Mouse (Mus musculus) urinary bladder, adult 18-20 months (tissue): ENCODE data around the gene Map3k20.

Source experiments
- DNase-seq, 2 experiments: peaks; one replicate each; pipeline ENCODE4 v3.0.0; 2022; ENCODE audit warnings: low spot score in 2 of 2, mixed read lengths in 2 of 2

Gene Map3k20

DNA sequence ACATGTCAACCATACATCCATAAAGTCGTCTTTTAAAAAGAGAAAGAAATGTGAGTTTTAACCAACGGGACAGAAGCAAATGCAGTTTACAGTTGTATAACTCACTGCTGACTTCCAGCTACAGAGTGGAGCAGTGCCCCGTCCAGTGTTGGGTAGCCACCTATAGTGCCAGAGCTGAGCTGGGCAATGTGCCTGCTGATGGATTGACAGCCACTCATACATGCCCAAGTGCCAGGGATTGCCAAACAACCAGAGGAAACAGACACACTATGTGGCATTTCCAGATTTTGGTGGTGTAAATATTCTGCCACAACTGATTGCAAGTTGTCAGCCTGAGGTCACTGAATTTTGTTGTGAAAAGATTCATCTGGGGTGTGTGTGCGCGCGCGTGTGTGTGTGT, 139.2 kb downstream of the Map3k20 start:
- DNase-seq, result no peak

DNA sequence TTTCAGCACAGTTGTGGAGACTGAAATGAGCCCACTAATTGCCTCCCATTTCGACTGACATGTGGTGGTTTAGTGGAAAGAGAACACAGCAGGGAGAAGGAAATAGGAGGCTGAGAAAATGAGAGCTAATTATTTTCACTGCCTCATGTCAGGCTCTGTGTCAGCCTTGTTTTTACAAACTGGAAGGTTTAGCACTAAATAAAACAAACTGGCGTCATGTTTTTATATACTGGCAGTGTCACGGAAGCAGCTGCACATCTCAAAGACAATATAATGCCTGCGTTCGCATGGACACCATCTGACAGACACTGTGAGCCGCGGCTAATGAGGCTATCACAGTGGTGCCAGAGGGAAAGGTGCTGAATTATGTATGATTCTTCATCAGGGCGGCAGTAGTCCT, 141.3 kb downstream of the Map3k20 start:
- no peak for DNase-seq

DNA sequence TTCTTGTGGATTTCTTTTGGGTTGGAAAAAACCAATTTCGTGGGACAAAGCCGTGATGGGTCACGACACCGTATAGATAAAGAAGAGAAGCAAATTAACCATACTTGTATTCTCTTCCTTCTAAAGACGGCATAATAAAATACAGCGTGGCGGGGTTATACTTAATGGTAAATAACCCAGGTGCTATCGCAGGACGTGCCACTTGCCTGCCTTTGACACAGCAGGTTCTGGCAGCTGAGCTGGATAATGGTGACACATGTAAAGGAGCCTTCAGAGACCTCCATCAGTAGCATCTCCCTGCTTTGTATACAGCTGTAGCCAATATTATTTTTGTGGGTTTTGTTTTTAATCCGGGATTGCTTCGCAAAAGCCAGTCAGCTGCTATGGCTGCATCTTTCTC, 141.9 kb downstream of the Map3k20 start:
- no peak for DNase-seq

DNA sequence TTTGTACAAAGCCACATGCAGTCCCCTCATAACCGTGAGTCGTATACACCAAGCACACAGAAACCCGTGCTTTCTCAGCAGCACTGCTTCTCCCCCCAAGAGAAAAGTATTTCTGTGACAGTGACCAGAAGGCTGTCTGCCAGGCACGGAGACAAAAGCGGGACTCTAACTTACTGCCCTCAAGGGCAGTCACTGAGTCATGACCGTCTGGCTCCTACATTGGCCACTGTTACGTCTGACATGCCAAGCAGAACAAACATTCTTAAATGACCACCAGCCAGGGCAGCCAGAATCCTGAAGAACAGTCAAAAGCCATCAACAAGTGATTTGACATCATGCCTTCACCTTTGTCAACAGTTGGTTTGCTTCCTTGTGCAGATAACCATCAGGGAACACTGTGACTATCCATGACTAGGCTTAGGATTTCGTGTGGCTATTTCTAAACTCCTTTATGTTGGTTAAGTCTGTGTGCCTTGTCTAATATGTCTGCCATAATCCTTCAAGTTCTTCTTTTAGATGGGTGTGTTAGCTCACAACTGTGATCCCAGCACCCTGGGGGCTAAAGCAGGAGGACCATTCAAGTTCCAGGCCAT, 153.6 kb downstream of the Map3k20 start:
- DNase-seq, result no peak

DNA sequence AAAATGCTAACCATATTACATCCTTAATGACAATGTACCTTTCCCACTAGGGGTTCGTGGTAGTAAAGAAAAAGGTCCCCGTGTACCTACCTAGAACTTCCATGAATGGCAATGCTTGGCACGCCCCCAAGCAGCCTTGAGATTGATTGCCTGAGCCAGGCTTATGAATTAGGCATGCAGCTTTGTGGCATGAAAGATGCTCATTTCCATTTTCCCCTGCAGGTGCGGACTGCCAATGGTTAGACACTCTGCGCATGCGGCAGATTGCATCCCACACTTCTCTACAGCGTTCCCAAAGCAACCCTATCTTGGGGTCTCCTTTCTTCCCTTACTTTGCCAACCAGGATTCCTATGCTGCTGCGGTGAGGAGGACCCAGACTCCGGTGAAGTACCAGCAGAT, 155.6 kb downstream of the Map3k20 start:
- no peak for DNase-seq

DNA sequence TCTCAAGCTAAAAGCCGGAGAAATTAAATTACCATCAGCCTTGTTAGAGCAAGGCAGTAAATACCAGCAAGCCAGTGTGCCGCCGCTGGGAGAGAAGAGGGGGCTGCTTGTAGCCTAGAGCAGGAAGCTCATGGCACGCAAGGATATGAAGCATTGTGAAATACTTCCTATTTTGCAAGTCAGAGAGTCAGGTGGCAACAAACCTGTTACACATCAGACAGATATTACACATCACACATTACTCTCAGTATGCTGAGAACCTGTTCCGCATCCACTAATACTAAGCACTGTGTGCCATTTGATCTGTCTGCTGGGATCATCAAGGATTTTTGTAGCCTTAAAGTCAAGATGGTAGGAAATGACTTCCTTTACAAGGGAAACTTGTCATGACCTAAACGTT, 157.4 kb downstream of the Map3k20 start:
- no peak for DNase-seq

DNA sequence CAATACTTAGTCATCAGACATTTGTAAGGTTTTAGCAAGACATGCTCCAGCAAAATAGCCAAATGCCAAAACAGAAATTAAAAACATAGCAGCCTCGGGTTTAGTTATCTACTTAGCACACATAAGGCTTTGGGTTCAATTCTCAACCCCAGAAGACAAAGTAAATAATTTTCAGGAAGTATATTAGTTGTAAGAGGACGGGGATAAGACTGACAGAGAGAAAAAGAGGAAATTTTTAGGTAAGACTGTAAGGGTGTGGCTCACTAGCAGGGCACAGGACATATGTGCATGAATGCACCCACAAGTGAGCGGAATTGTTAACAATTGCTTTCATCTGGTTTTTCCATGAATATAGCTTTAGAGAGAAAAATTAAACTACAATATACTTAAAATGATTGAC, 158.5 kb downstream of the Map3k20 start:
- DNase-seq, result no peak

DNA sequence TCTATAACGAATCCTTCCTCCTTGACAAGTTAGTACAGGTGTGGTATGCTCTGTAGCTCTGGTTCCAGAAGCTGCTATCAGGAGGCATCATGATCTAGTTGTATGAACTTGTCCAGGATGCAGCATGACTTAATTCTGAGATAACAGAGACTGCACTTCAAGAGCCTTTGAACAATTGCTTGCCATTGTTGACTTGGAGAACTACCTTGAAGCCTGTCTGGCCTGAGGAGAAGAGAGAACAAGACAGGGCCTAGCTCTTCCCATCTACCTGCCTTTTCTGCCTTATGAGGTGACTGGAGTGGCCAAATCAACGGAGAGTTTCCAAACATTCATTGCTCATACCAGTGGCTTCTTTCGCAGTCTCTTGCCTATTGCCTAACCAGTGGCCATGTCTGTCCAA, 160.7 kb downstream of the Map3k20 start:
- DNase-seq, result no peak

DNA sequence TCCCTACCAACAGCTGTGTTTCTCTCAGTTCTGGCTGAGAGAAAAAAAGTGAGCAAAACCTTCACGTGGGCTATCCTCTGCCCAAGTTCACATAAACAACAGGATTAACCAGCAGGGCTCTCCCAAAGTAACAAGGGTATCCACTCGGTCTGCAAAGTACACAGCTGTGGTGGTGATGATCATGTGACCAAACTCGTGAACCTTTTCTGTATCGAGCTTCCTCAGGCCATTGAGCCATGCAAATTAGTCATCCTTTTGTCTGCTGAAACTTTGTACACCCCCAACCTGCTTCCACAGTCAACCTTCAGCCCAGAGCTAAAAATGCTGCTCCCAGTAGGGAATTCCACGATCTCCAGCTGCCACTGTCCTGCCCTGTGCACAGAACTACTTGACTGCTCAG, 161.2 kb downstream of the Map3k20 start:
- no peak for DNase-seq

DNA sequence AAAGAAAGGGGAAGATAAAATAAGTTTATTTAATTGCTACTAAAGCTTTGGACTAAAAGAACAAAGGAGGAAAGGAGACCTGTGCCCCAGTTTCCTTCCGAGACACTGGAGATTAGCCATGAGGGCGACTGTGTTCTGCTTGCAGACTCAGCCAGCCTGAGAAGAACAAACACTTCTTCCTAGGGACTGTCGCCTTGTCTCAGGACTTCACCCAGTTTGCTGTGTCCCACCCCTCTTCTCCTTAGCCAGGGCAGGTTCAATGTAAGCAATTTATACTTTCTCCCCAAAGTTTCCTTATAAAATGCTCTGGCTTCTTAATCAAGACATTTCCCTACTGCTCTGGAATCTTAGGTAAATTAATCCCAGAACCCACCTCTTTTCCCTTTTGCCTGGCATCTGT, 168.1 kb downstream of the Map3k20 start:
- no peak for DNase-seq

DNA sequence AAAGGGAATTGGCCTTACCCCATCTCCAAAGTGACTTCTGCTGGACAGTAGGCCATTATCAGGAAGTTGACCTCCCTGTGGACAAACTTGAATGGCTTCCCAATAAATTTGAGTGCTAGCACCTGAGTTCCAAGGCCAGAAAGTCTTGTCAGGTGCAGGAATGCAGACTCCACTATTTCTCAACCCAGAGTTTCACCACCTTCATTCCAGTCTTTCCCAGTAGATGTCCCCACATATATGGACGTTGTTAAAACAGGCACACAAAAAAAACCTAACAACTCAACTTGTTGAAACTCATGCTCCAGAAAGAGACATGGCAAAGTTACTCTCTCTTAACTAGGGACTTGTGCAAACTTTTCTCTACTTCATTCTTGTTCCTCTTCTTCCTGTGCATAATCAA, 170.8 kb downstream of the Map3k20 start:
- DNase-seq, result no peak

DNA sequence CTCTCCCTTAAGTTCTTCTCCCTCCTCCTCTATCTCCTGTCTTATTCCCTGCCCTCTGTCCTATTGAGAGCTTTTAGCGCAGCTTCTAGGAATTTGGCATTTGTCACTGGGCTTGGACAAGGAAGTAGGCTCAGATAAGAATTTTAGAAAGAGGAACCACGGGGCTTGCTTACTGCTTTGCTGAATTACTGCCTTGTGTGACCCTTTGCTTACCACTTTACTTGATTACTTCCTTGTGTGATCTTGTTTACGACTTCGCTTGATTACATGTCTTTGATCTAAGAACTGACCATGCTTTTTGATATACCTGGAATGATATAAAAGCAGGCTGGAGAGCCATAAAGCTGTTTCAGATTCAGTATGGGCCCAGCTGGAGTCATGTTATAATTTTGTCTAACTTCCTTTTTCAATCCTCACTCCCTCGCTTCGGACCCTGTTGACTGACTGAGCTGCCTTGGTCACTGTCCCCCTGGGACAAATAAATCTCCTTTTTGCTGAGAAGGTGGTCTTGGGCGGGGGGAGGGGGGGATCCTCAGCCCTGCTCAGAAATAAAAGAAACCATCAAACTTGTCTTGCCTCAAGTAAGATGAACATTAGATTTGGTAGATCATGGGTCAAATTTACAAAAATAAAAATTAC, 179.1 kb downstream of the Map3k20 start:
- DNase-seq, result no peak

DNA sequence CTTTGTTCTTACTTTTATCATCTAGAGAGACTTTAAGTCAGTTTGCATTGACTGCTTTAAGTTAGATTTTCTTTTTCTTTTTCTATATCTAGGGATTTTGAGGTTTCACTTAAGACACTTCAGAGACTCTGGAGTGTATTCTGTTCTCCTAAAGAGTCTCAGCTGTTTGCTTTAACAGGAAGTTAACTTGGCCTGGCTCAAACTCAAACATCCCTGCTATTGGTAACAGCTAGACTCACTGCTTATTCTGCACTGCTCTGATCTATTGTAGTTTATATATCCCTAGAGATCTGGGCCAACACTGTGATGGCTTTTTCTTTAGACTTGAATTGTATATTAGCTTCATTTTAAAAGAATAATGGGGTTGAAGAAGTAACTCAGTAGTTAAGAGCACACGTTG, 182.2 kb downstream of the Map3k20 start:
- DNase-seq, result no peak

DNA sequence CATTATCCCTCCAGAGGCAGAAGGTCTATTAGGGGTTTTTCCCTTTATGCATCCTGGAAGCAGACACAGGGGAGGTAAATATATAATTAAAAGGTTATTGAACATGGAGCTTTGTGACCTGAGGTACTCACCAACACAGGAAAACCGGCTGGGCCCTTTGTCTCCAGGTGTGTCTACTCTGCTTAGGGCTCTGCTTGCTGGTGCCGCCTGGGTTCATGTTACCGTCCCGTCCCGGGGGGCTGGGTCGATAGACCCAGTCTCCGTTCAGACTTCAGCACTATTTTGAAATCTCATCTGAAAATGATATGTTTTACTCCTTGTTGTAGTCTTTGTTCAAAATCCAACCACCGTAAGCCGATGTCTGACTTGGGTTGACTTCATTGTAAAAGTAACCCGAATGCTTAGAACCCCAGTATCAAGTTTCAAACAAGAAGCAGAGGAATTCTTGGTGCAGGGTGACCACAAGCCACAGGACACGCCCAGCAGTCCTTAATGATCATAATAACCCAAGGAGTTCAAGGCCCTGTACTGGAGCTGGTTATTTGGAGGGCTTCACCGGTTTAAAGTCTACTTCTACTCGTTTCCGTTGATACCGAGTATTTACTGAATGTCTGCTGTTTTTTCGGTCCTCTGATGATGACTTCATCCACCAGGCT, 186.1 kb downstream of the Map3k20 start:
- DNase-seq, result no peak

DNA sequence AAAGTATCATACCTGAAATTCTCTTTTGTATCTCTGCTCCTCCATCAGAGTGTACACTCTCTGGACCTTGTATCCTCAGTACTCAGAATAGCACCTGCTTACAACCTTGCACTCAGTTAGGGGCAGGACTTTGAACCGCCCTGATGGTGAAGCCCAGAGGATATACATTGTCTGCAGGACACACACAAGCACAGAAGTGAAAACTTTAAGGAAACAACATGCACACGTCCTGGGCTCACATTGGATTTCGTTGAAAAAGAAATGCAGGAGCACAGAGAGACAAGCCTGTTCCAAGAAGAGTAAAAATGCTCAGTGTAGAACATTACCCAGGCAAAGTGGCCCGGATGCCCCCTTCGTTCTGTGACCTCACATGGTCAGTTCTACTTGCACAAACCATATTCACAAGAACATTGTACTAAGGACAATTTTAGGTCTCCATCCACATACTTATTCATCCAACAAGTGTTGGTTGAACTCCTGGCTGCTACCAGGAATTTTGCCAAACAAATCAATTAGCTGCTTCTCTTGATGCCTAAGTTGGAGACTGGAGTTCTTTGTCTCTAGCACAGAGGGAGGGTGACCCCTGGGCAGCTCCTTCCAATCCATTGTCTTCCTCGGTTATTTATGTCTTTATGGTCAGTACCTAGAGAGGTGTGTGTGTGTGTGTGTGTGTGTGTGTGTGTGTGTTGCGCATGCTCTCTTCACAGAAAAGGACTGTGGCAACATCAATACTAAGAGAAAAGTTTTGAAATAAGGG, 189.3 kb downstream of the Map3k20 start:
- DNase-seq, result no peak

DNA sequence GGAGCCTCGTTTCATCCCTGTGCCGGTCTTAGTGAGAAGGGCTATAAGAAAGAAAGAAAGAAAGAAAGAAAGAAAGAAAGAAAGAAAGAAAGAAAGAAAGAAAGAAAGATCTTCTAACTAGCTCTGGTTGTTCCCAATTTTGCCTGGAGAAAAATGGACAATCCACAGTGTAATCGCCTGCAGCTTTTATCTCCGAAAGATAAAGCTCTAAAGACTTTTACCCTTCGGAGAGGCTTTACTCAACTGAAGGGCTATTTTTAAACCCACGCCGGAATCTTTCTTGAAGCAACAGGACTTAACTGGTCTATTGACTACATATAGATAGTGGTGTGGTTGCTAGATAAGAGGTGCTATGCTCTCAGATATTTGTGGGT, 190.0 kb downstream of the Map3k20 start:
- DNase-seq, result no peak

DNA sequence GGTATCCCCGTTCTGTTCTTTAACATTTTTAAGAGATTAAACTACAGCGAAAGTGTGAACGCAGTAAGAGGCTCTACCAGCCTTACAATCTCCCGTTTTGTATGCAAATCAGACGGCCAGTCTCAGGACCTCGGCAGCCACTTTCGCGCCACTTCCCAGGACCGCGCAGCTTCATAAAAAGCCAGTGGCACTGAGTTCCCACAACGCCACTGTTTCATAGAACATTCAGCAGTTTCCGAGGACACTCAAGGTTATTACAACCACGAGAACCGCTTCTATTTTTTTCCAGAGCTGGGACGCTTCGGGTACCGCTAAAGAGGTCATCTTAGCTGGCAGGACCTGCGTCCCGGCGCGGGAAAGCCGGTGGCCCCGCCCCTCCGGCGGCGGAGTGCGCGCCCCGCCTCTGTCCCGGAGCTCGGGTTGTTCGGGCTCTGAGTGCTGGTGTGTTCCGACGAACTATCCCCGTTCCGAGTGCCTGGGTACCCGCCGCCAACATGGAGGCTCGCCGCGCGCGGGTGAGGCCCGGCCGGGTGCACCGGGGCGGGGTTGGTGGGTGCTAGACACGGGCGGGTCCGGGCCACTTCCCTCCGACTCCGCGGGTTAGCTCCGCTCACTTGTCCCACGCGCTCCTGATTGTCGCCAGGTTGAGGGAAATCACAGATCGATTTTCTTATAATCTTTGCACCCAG, 190.5 kb downstream of the Map3k20 start, which contains the start of gene Cdca7:
Cdca7 (plus strand) TSS at position 363 of the 689 bp plus-strand sequence.
- DNase-seq, result peak; percentile 59 to 86

DNA sequence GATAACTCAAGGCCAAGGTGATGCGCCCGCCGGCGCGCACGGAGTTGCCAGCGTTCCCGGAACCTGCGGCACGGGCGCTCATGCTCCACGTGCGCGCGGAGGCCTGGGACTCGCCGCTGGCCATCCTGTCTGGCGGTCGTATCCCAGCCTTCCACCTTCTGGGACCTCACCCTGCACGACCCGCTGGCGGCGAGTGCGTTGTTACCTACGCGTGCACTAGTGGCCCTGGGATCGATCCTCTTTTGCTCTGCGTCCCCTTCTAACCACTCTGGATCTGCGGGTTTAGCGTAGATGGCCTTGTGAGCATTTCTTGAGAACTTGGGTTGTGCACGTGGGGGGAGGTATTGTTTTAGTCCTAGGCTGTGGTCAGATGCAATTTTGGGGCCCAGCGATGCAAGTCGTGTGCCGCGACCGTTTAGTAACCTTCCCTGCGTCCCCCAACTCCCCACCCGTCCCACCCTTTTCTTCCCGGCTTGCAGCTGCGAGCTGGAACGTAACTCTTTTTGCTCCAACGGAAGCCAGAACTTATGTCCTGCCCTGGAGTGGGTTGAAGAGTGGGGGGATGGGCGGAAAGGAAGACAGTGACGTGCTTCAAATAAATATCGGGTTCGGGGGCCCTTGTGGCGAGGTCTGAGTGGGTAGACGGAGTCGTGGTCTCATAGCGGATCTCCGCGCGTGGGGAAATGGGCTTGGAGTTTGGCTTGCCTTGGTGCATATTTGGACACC, 191.2 kb downstream of the Map3k20 start:
- peak; percentile 15 to 28 for DNase-seq

DNA sequence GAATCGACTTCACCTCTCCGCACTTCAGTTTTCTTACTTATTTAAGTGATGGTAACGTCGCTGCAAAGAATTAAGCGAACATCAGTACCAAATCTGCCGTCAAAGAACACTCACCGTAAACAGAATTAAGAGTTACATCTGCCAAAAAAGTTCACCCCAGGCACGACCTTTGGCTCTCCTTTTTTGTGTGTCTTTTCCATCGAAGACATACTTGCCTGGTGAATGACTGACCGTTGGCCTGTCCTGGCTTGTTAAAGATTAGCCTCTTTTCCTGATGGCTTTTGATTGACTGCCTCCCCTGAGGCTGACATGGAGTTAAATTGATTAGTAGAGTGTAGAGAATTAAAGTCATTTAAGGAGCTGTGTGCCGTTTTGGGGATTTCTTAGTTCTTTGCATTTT, 191.8 kb downstream of the Map3k20 start:
- peak in 1 of 2 experiments; percentile 16 for DNase-seq

DNA sequence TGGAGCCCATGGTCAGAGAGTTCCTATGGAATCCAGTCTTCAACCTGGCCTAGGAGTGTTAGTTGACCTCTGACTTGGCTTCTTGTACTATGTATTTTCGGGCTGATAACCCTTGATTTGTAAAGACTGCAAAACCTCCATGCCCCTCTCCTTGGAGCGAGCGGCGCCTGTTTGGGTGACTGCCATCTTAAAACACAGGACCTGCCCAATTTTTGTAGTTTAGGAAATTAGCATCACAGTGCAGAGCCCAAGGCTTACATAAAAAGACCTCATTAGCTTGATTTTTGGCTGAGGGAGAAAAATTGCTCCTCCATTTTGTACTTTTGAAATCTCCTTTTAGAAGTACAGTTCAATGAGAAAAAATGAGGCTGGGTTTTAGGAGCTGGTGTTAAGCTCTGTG, 192.7 kb downstream of the Map3k20 start:
- DNase-seq, result no peak

DNA sequence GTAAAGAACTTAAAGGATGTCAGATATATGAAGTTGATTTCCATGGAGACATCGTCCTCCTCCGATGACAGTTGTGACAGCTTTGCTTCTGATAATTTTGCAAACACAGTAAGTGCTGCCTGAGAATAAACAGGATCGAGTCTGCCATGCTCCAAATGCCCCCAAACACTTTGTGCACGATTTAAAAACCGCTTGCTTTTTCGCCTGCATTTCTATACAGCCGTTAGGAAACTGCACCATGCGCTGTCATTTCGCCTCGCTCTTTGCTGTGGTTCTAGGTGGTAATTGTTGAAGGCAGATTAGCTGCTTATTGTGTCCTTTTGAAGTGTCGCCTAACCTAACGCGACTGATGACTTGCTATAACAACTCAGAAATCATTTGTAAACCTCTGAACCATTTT, 193.5 kb downstream of the Map3k20 start:
- no peak for DNase-seq
